Mouse (Mus musculus) naive thymus-derived CD4-positive, alpha-beta T cell, adult 2 months (primary cell): ENCODE measurements around the gene Areg.

Source experiments
- DNase-seq: peaks from one replicate; pipeline ENCODE4 v3.0.0-alpha.2; 2011; ENCODE audit warnings: low read depth

Areg gene

GRCm38 (mm10) chr5:91139446-91139873, at the start of gene Areg:
TSS of gene Areg (plus strand) at chr5:91139599.
- DNase-seq, result peak; percentile 32

GRCm38 (mm10) chr5:91090301-91090700, 49.1 kb upstream of the Areg start:
- no peak for DNase-seq

- no peak for DNase-seq
These were observed 41.3 kb upstream of the Areg start for GRCm38 (mm10) chr5:91097911-91098614.

GRCm38 (mm10) chr5:91101742-91102141, 37.7 kb upstream of the Areg start:
- DNase-seq, result no peak

GRCm38 (mm10) chr5:91103943-91104665, 35.3 kb upstream of the Areg start:
- no peak for DNase-seq

- no peak for DNase-seq
These were observed 33.2 kb upstream of the Areg start for GRCm38 (mm10) chr5:91106248-91106647.

- DNase-seq, result no peak
These were observed 29.3 kb upstream of the Areg start for GRCm38 (mm10) chr5:91110023-91110670.

- DNase-seq, result no peak
These were observed 28.4 kb upstream of the Areg start for GRCm38 (mm10) chr5:91111019-91111418.

- DNase-seq, result no peak
These were observed 25.4 kb upstream of the Areg start for GRCm38 (mm10) chr5:91113967-91114366.

- no peak for DNase-seq
These were observed 24.8 kb upstream of the Areg start for GRCm38 (mm10) chr5:91114574-91114973.

GRCm38 (mm10) chr5:91118618-91119017, 20.8 kb upstream of the Areg start:
- no peak for DNase-seq

GRCm38 (mm10) chr5:91123404-91123803, 16.0 kb upstream of the Areg start:
- DNase-seq, result no peak

GRCm38 (mm10) chr5:91124140-91124539, 15.3 kb upstream of the Areg start:
- no peak for DNase-seq

GRCm38 (mm10) chr5:91126623-91127022, 12.8 kb upstream of the Areg start:
- DNase-seq, result no peak

- no peak for DNase-seq
These were observed 4.4 kb upstream of the Areg start for GRCm38 (mm10) chr5:91134961-91135360.

GRCm38 (mm10) chr5:91138970-91139369, 429 bp upstream of the Areg start:
- DNase-seq, result no peak

- DNase-seq, result no peak
These were observed 1.6 kb downstream of the Areg start for GRCm38 (mm10) chr5:91140896-91141448.

GRCm38 (mm10) chr5:91144971-91145370, 5.6 kb downstream of the Areg start:
- DNase-seq, result no peak

GRCm38 (mm10) chr5:91147001-91147400, 7.6 kb downstream of the Areg start:
- DNase-seq, result no peak

GRCm38 (mm10) chr5:91148054-91148453, 8.7 kb downstream of the Areg start:
- no peak for DNase-seq

GRCm38 (mm10) chr5:91156677-91157076, 17.3 kb downstream of the Areg start:
- DNase-seq, result no peak

- no peak for DNase-seq
These were observed 17.8 kb downstream of the Areg start for GRCm38 (mm10) chr5:91157169-91157568.

- no peak for DNase-seq
These were observed 23.4 kb downstream of the Areg start for GRCm38 (mm10) chr5:91162787-91163186.
